Mouse (Mus musculus) forebrain, embryonic 16.5 days (tissue): ENCODE results near the gene Tom1l2. TPM values are rescaled to one million over a fixed set of nuclear protein-coding genes. Genes with fewer than 3 reads are reported as not detected.
A peak's percentile ranks its signal among the peaks of the same experiment; 100 is the strongest.

Experiments
- ATAC-seq: fragments of 200-750 bp; cut with Nextera tagmentation; 2 replicates; pipeline ENCODE4 v1.8.0; 2017; ENCODE audit warnings: mild to moderate bottlenecking, moderate library complexity
- H3K27ac ChIP-seq: fragments of 300-500 bp; sonication (generic); 2 replicates; pipeline ENCODE4 v1.5.1; 2014; ENCODE audit warnings: low read length, control low read depth
- H3K27me3 ChIP-seq: fragments of 300-500 bp; sonication (generic); replicated peaks from 2 replicates; pipeline ENCODE4 v1.6.1; 2014; ENCODE audit warnings: low read length; ENCODE audit not compliant: control insufficient read depth, insufficient read depth
- H3K36me3 ChIP-seq: fragments of 300-500 bp; sonication (generic); 2 replicates; pipeline ENCODE4 v1.6.1; 2014; ENCODE audit not compliant: control insufficient read depth, insufficient read depth
- H3K4me1 ChIP-seq: fragments of 300-500 bp; sonication (generic); replicated peaks from 2 replicates; pipeline ENCODE4 v1.6.1; 2014; ENCODE audit warnings: low read length; ENCODE audit not compliant: control insufficient read depth, insufficient read depth
- H3K4me2 ChIP-seq: fragments of 300-500 bp; sonication (generic); 2 replicates; pipeline ENCODE4 v1.6.1; 2014; ENCODE audit warnings: mild to moderate bottlenecking, low read length, control low read depth
- H3K4me3 ChIP-seq: fragments of 300-500 bp; sonication (generic); replicated peaks from 2 replicates; pipeline ENCODE4 v1.5.1; 2014; ENCODE audit warnings: mild to moderate bottlenecking, low read length, control low read depth
- H3K9ac ChIP-seq: fragments of 300-500 bp; sonication (generic); replicated peaks from 2 replicates; pipeline ENCODE4 v1.6.1; 2014; ENCODE audit warnings: low read depth, low read length, control low read depth
- H3K9me3 ChIP-seq: fragments of 300-500 bp; sonication (generic); 2 replicates; pipeline ENCODE4 v1.6.1; 2016; ENCODE audit warnings: low read length; ENCODE audit not compliant: control insufficient read depth
- WGBS: fragments of 180-500 bp; shearing (Covaris S2); extraction: QIAGEN DNeasy Blood & Tissue Kit; methylation state at CpG from one replicate; pipeline ENCODE4 v1.1.7; 2014; 5-methylcytosine and 5-hydroxymethylcytosine counted together
- polyA plus RNA-seq: library from polyadenylated mRNA; unstranded; fragments of >200 nt; fragmentation: Nextera tagmentation; extraction: Ambion mirVana; gene quantifications from 2 replicates; pipeline ENCODE4 v1.2.1, GENCODE M21; 2015

Tom1l2 gene
- polyA plus RNA-seq, 1 experiment from 2014 or later, result 62.0 TPM

DNA sequence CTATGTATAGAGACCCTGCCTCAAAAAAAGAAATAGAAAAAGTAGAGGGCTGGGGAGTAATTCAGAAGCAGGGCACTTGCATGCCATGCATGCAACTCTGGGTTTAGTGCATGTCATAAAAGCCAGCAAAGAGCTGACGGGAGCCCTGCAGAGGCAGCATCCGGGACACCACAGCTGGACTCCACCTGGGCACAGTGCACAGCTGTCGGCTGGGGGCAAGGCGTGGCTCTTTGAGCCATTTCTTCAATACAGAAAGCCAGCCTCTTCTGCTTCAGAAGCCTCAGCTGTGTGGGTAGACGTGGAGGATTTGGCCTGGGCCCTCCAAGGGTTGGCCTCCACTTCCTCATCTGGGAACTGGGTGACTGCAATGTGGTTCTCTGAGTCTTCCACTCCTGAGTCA lies 117.4 kb downstream of the Tom1l2 start:
- peaks cover 5% of the 10 kb centered on the region for H3K4me1 ChIP-seq
- H3K36me3 ChIP-seq, result peaks cover 10% of the 10 kb centered on the region
- no peaks in the 10 kb centered on the region for H3K27me3 ChIP-seq
- H3K4me3 ChIP-seq, result no peak overlapping the region
- no peaks in the 10 kb centered on the region for H3K9me3 ChIP-seq
- ATAC-seq, result no peak
- H3K27ac ChIP-seq, result no peak overlapping the region
- WGBS, result 91% methylated on average over 5 of the region's 5 CpGs
- no peak overlapping the region for H3K4me2 ChIP-seq
- no peak overlapping the region for H3K9ac ChIP-seq

DNA sequence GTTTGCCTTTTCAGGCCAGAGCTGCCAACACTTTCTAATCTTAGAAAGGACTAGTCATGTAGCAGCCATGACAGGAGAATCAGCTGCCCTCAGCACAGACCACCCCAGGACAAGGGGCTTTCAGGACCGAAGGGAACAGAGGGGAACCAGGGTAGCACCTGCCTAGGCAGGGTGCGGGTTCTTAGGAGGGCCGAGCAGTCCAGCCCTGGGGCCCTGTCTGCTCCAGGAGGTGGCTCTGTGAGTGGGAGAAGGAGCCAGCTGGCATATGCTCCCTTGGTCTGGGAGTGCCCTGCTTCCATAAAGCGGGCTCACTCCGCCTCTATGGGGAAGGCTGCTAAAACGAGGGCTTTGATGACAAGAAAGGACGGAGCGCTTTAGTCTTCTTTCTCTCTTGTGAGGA lies 119.5 kb downstream of the Tom1l2 start:
- no peak overlapping the region for H3K9ac ChIP-seq
- peaks cover 7% of the 10 kb centered on the region for H3K36me3 ChIP-seq
- H3K4me3 ChIP-seq, result no peak overlapping the region
- ATAC-seq, result 0 out of 2 replicates have a peak, but pooled peaks have one; percentile 38
- H3K27ac ChIP-seq, result peak overlapping the region; percentile 21; the same call in 1 of the 2 replicates
- no peaks in the 10 kb centered on the region for H3K9me3 ChIP-seq
- H3K27me3 ChIP-seq, result no peaks in the 10 kb centered on the region
- H3K4me2 ChIP-seq, result no peak overlapping the region
- WGBS, result 47% methylated on average over 8 of the region's 8 CpGs
- peaks cover 5% of the 10 kb centered on the region for H3K4me1 ChIP-seq

DNA sequence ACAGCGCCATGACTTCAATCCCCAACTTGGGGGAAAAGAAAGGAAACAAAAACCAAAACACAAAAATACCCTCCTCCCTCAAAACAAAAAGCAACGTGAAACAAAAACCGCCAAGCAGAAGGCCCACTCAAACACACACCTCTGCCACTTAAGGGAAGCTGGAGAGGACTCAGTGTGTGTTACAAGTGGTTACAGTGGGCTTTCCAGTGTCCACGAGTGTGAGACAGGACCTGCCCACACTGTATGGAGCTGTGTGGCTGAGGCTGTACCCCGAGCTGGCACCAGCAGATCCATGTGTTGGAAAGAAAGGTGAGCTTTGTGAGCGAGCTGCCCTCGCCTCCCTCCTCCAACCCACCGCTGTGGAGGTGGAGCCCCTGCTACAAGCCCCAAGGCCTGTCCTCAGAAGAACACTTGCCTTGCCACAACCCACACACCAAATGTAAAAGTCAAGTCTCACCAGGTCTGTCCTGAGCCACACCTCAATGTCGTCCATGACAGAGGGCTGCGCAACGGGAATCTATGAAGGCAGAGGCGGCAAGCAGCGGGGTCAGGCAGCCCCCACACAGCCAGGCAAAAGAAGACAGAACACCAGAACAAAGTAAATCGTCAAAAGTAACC lies 120.2 kb downstream of the Tom1l2 start:
- H3K4me2 ChIP-seq, result no peak overlapping the region
- no peaks in the 10 kb centered on the region for H3K9me3 ChIP-seq
- H3K4me3 ChIP-seq, result no peak overlapping the region
- no peak overlapping the region for H3K9ac ChIP-seq
- 72% methylated on average over 14 of the region's 14 CpGs for WGBS
- no peak overlapping the region for H3K27ac ChIP-seq
- peaks cover 7% of the 10 kb centered on the region for H3K36me3 ChIP-seq
- no peak for ATAC-seq
- peaks cover 5% of the 10 kb centered on the region for H3K4me1 ChIP-seq
- no peaks in the 10 kb centered on the region for H3K27me3 ChIP-seq

DNA sequence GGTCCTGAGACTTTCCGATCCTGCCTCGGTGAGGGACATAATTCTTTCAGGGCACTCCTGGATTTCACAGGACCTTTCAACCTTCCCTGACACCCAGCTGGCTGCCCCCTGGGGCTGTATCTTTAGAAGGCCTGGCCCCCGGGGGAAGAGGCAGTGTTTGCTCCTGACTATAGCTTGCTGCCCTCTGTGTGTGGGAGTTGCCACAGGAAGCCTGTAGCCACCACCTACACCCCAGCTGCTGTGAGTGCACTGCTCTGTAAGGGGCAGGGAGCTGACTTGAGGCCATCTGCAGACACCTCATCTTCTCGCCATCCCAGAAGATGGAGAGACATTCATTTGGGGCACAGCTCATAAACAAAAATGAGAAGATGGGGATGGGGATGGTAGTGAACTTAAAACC lies 120.8 kb downstream of the Tom1l2 start:
- 51% methylated on average over 4 of the region's 4 CpGs for WGBS
- Histone ChIP-seq H3K4me2 (no peak overlapping the region), H3K4me1 (peaks cover 5% of the 10 kb centered on the region), H3K36me3 (peaks cover 6% of the 10 kb centered on the region), H3K9ac (no peak overlapping the region), H3K4me3 (no peak overlapping the region), H3K27me3 (no peaks in the 10 kb centered on the region), H3K9me3 (no peaks in the 10 kb centered on the region), H3K27ac (no peak overlapping the region)
- no peak for ATAC-seq

DNA sequence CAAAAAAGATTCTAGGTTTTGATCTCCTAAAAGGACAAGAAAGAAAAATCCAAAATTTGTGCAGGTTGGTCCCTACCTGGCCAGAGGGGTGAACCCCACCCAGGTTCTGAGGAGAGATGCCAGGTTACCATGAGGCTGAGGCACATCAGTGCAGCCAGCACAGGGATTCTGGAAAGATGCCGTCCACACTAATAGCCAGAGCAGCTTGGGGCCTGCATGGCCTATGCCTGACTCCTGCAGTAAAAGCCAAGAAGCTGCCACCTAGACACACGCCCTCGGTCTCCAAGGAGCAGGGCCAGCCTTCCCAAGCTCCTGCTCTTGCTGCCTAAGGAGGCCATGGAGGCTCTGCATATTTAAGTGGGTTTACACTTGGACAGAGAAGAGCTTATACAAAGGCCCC lies 121.4 kb downstream of the Tom1l2 start:
- ATAC-seq, result no peak
- H3K9ac ChIP-seq, result no peak overlapping the region

DNA sequence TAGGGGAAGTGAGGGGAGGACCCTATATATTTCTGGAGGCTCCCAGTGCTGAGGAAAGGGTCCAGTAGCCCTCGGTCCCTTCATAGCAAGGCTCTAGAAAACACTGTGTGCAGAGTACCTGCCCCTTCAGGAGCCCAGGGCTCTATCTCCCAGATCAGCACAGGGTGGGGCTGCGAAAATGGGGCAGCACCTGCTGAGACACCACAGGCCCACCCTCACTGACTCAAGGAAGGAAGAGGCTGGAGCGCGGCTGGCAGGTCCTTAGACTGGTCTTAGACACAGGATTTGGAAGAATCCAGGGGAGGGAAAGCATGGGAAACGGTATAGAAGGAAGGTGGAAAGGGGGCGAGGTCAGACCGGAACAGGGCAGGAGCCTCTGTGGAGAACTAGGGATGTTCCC lies 122.2 kb downstream of the Tom1l2 start:
- Histone ChIP-seq H3K27ac (no peak overlapping the region), H3K9ac (no peak overlapping the region), H3K36me3 (peaks cover 4% of the 10 kb centered on the region; the same call in 1 of the 2 replicates), H3K4me1 (peaks cover 7% of the 10 kb centered on the region), H3K4me3 (no peak overlapping the region), H3K4me2 (no peak overlapping the region), H3K27me3 (no peaks in the 10 kb centered on the region), H3K9me3 (no peaks in the 10 kb centered on the region)
- ATAC-seq, result no peak
- 88% methylated on average over 7 of the region's 7 CpGs for WGBS

More for the DNA sequence above, 121.4 kb downstream of the Tom1l2 start:
- Histone ChIP-seq H3K9me3 (no peaks in the 10 kb centered on the region), H3K36me3 (peaks cover 4% of the 10 kb centered on the region; the same call in 1 of the 2 replicates), H3K4me2 (no peak overlapping the region), H3K4me3 (no peak overlapping the region), H3K27ac (no peak overlapping the region), H3K4me1 (peaks cover 5% of the 10 kb centered on the region), H3K27me3 (no peaks in the 10 kb centered on the region)
- 82% methylated on average over 3 of the region's 3 CpGs for WGBS

DNA sequence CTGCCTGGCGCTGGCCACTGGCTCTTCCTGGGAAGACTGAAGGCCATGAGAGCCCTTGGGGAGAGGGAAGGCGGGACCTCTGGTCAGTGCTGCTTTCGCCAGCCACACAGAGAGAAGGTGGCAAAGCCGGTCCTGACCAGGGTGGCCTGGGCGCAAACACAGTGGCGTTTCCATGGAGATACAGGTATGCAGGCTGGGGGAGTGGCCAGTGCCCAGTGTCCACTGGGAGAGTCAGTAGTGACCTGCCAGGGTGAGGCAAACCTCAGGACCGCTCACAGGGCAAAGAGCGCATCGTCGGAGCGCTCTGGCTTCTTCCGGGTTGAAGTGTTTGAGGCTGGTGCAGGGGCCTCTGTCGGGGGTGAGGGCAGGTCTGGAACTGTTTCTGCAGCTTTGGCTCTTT lies 122.9 kb downstream of the Tom1l2 start:
- no peaks in the 10 kb centered on the region for H3K27me3 ChIP-seq
- no peaks in the 10 kb centered on the region for H3K9me3 ChIP-seq
- no peak overlapping the region for H3K9ac ChIP-seq
- no peak overlapping the region for H3K4me2 ChIP-seq
- peaks cover 4% of the 10 kb centered on the region; the same call in 1 of the 2 replicates for H3K36me3 ChIP-seq
- no peak overlapping the region for H3K27ac ChIP-seq
- peaks cover 7% of the 10 kb centered on the region for H3K4me1 ChIP-seq
- ATAC-seq, result no peak
- 77% methylated on average over 13 of the region's 13 CpGs for WGBS
- no peak overlapping the region for H3K4me3 ChIP-seq

DNA sequence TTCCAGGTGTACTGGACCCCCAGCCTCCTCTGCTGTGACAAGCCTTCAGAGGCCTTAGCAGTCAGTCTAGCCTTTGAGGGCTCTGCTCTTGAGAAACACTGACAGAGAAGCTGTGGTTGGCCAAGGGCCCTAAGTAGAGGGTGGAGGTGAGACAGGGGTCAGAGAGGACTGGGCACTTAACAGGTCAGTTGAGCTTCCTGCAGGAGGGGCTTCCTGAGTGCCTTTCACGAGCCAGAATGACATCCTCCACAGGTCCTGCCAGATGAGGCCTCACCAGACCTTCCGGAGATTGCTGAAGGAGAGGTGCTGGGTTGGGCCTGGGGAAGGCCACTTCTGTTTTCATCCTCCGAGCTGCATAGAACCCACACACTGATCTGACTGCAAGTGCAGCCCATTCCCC lies 124.2 kb downstream of the Tom1l2 start:
- H3K9ac ChIP-seq, result no peak overlapping the region
- H3K4me2 ChIP-seq, result no peak overlapping the region
- H3K4me3 ChIP-seq, result no peak overlapping the region
- no peaks in the 10 kb centered on the region for H3K27me3 ChIP-seq
- no peaks in the 10 kb centered on the region for H3K9me3 ChIP-seq
- H3K36me3 ChIP-seq, result peaks cover 4% of the 10 kb centered on the region; the same call in 1 of the 2 replicates
- ATAC-seq, result no peak
- no peak overlapping the region for H3K27ac ChIP-seq
- 84% methylated on average over 3 of the region's 3 CpGs for WGBS
- H3K4me1 ChIP-seq, result peaks cover 6% of the 10 kb centered on the region

DNA sequence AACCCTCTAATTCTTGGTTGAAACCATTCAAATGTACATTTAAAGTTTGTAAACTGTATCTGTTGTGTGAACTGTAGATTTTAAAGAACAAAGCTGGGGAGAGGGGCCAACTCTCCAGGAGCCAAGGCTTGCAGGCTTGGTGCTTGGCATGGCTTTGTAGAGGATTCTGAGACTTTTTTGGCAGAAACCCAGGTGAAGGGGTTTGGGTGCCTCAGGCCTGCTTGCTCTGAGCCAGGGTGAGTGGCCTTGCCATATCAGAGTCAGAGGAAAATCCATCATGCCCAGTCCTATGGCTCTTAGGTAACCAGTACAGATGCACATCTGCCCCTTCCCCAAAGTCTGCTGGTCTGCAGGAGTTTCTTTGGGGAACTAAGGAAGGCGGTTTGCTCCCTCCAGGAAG lies 126.8 kb downstream of the Tom1l2 start:
- ATAC-seq, result no peak
- H3K9me3 ChIP-seq, result no peaks in the 10 kb centered on the region
- H3K9ac ChIP-seq, result no peak overlapping the region
- peaks cover 4% of the 10 kb centered on the region; the same call in 1 of the 2 replicates for H3K36me3 ChIP-seq
- H3K4me2 ChIP-seq, result no peak overlapping the region
- H3K27me3 ChIP-seq, result no peaks in the 10 kb centered on the region; the same call in 1 of the 2 replicates
- H3K27ac ChIP-seq, result no peak overlapping the region
- peaks cover 14% of the 10 kb centered on the region for H3K4me1 ChIP-seq
- WGBS, result 84% methylated on average over 1 of the region's 1 CpGs
- H3K4me3 ChIP-seq, result no peak overlapping the region
